Mouse (Mus musculus) olfactory bulb, adult 2 months (tissue): ENCODE results near the gene Bdp1.

Source experiments
- CTCF ChIP-seq: fragments of 200-500 bp; IDR thresholded peaks from 2 replicates; pipeline ENCODE4 v1.5.1; 2012; ENCODE audit warnings: low read depth, mild to moderate bottlenecking, low read length, moderate library complexity; ENCODE audit not compliant: insufficient read depth
- POLR2A ChIP-seq: fragments of 200-500 bp; IDR thresholded peaks from 2 replicates; pipeline ENCODE4 v1.6.1; 2012; ENCODE audit warnings: mild to moderate bottlenecking, low read depth, low read length, moderate library complexity; ENCODE audit not compliant: insufficient read depth

GRCm38 (mm10) chr13:100026013-100026412 is 77.9 kb downstream of the Bdp1 start:
- TF ChIP-seq CTCF: no peak
- TF ChIP-seq POLR2A: no peak
